Mouse (Mus musculus) G1E (cell line): ENCODE measurements around the gene Ctla4.

Experiments
- CTCF ChIP-seq: IDR thresholded peaks from 2 replicates; pipeline ENCODE4 v1.5.1; 2012; ENCODE audit warnings: low read depth, low read length, inconsistent platforms, mixed read lengths
- GATA1 ChIP-seq: IDR thresholded peaks from 2 replicates; pipeline ENCODE4 v1.6.1; 2012; ENCODE audit warnings: borderline replicate concordance, low read length, inconsistent platforms, mixed read lengths
- GATA2 ChIP-seq: IDR thresholded peaks from 2 replicates; pipeline ENCODE4 v1.6.1; 2012; ENCODE audit warnings: low read depth, low read length, inconsistent platforms, borderline replicate concordance
- POLR2AphosphoS5 ChIP-seq: IDR thresholded peaks from 2 replicates; pipeline ENCODE4 v1.6.1; 2012; ENCODE audit warnings: low read depth, low read length, inconsistent platforms; ENCODE audit not compliant: insufficient replicate concordance
- TAL1 ChIP-seq: conservative IDR thresholded peaks from 2 replicates; pipeline ENCODE4 v1.6.1; 2012; ENCODE audit warnings: low read depth, low read length, inconsistent platforms, mixed read lengths

DNA sequence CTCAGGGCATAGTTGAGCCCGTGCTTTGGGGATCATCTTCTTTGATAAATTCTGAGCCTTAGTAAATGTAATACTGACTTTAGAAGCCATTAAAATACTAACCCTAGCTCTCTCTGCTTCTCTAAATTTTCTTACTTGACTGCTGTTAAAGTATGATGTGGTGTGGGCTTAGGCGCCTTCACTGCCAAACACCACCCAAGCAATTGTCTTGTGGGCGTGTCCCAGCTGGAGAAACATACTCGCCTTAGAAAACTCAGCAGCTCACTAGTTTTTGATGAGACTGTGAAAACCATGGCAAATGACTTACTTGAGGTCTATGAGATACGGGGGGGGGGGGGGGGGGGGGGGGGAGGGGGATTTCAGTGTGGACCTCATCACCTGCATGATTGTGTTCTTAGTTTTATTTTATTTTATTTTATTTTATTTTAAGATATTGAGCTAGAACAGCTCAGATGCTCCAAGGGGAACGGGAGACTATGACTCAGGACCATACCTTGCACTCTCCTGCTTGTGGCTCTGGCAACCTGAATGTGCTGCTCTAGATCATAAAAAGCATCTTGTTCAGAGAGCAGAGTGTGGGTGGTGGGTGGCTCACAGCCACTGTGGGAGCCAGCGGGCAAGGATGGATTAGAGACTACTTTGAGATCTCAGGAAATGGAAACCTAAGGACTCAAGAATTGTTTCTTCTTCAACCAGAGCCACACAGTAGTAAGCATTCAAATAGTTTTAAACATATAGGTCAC lies 41.3 kb upstream of the Ctla4 start:
- TF ChIP-seq CTCF, result no peak
- no peak for TF ChIP-seq POLR2AphosphoS5
- TF ChIP-seq TAL1, result no peak
- TF ChIP-seq GATA1, result no peak
- no peak for TF ChIP-seq GATA2
